Mouse (Mus musculus): ENCODE results near the gene Nox3.

Gene Nox3

DNA sequence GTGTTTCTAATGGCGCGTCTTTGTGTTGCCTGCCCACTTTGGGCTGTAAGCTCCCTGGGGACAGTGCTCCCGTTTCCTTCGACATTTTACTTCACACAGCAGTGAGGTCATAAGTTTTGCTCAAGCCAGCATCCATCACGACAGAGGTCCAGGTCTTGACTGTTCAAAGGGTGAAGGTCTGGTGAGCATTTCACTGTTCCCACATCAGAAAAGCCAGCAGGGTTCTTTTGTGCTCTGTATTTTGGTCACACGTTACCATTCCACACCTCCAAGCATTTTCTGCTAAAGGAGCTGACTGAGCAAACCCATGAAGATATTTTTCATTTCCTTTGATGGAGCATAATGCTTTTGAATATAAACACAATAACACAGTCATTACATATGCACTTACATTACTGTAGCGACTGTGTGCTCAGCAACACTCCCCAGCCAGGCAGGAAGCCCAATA lies 85.7 kb downstream of the Nox3 start:
- no peak for DNase-seq (ENCODE audit: low read depth, low spot score)

- no peak for DNase-seq (ENCODE audit: low read depth, low spot score)
Measured at GRCm38 (mm10) chr17:3602954-3603672, 92.9 kb downstream of the Nox3 start.

- DNase-seq (ENCODE audit: low read depth, low spot score): no peak
Measured at GRCm38 (mm10) chr17:3598393-3598792, 97.7 kb downstream of the Nox3 start.

DNA sequence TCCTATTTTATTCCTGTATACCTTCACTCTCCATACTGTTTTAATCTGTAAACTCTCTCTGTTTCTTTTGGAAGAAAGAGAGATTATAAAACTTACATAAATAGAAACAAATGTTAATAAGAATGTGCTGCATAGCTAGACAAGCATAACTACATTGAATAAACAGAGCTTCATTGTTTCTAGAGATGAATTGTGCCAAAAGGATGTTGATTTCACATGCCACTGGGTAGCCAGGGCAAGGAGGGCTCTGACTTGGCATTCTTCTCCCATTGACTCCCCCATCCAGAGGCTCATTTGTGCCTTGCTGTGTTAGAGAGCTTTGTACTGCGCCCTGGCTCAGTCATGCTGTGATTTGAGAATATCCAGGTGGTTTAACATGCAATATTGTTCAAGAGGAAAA lies 98.2 kb downstream of the Nox3 start:
- DNase-seq (ENCODE audit: low read depth, low spot score): no peak

GRCm38 (mm10) chr17:3597130-3597529 lies 98.9 kb downstream of the Nox3 start:
- DNase-seq (ENCODE audit: low read depth, low spot score): no peak

Measured in forelimb bud, embryonic 11.5 days (tissue).